Mouse (Mus musculus): ENCODE results near the gene Sdr9c7.

- TF ChIP-seq CTCF (IDR thresholded peaks at IDR 0.05) (no peak), EP300 (IDR thresholded peaks at IDR 0.05) (no peak)
Observed at GRCm38 (mm10) chr10:127936747-127937409, 38.6 kb downstream of the Sdr9c7 start.

Data from lung, postnatal 0 days (tissue).